Mouse (Mus musculus) adrenal gland, adult 18-20 months (tissue): ENCODE measurements around the gene Crcp. TPM values are rescaled to one million over a fixed set of nuclear protein-coding genes. Genes with fewer than 3 reads are reported as not detected.
"Not testable (repeated sequence)": the region's sequence is repeated elsewhere in the genome, so short reads cannot be mapped to it uniquely, and the experiment has no call there.

ENCODE experiments used
- DNase-seq, 2 experiments: peaks; one replicate each; pipeline ENCODE4 v3.0.0; 2021 to 2022; ENCODE audit warnings: low spot score in 2 of 2
- total RNA-seq, 2 experiments: library from RNA; stranded (reverse); gene quantifications; 1 replicate in 1 of 2; 2 replicates in 1 of 2; pipeline ENCODE4 v1.2.3; 2021

Crcp gene
- total RNA-seq, 2 experiments from 2014 or later = 26.0 to 40.2 TPM

DNA sequence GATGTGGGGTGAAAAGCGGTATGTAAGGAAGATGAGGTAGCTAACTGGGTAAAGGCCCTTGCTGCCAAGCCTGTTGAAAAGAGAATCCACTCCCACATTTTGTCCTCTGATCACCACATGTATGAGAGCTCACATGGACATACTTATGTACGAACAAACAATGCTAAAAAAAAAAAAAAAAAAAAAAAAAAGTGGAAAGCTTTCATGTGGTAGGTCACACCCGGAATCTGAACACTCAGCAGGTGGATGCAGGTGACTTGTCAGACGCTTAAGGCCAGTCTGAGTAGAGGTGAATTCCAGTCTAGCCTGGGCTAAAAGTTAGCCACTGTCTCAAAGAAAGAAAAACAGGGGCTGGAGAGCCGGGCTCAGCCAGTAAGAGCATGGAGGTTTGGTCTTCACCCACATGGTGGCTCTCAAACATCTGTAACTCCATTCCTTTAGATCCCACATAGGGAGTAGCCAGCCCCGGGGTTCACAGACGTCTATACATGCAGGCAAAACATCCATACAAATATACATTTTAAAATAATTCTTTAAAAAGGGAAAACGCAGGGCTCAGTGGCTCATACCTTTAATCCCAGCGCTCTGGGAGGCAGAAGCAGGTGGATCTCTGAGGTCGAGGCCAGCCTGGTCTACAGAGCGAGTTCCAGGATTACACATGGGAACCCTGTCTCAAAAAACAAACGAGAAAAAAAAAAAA is 5.9 kb upstream of the Crcp start:
- no peak for DNase-seq

DNA sequence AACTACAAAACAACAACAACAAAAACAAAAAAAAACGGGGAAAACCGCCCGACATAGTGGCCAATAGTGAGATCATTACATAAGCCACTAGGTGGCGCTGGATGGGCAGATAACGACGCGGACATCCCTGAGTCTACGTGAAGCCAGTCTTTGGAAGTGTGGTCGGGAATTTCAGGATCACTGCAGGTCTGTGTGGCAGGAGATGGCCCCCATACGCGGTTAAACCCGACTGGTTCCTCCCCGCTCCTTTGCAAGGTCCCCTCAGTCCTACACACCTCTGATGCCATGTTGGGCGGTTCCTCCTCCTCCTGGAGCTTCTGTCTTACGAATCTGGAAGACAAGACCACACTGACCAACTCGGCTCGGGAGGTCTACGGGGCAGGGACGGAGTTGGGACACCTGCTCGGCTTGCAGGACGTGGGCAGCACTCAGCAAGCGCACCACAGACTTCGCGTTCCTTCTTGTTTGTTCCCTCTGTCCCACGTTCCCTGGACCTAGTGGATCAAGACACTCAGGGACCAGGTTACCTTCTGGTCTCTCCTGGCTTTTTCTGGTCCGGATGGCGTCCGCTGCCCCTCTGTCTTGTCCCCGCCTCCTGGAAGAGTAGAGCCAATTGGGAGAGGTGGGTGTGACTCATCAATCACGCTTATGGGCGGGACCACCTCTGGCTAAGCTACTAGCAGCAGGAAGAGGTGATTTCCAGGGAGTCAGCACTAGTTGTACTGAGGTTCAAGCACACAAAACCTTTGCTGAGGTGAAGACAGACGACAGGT is 5.1 kb upstream of the Crcp start:
- DNase-seq = peak; percentile 76 to 80

DNA sequence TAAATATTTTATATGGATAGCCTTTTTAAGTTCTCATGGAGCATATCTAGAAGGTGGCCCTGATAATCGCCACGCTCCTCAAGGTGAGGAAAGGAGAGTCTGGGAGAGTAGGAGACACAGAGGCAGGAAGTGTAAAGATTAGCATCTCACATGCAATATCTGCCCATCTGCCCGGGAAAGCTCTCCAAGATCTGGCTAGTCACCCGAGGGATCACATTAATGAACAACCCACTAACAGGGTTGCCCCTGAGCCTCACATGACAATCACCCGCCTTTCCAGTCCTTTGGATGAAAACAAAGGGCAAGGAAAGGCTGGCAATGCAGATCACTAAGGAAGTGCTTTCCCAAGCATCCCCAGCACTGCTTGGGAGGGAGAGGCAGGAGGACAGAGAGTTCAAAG is 2.0 kb upstream of the Crcp start:
- no peak for DNase-seq

DNA sequence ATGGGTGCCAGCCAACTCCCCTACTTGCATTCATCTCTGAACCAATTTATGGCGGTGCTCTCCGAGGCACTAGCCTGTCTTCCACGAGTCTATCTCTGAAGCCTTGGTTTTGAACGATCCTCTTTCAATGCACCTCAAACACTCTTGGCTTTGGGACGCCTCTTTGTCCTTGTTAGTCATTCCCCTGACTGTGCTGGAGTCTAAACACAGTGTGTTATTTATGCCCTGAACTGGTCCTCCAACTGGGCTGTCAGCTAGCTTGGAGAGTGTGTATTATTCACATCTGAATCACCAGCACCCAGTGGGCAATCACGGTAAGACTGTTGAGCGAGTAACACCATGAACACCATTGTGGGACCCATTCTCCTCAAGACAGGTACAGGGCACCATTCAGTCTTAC is 1.4 kb upstream of the Crcp start:
- DNase-seq = peak in 1 of 2 experiments; percentile 22

DNA sequence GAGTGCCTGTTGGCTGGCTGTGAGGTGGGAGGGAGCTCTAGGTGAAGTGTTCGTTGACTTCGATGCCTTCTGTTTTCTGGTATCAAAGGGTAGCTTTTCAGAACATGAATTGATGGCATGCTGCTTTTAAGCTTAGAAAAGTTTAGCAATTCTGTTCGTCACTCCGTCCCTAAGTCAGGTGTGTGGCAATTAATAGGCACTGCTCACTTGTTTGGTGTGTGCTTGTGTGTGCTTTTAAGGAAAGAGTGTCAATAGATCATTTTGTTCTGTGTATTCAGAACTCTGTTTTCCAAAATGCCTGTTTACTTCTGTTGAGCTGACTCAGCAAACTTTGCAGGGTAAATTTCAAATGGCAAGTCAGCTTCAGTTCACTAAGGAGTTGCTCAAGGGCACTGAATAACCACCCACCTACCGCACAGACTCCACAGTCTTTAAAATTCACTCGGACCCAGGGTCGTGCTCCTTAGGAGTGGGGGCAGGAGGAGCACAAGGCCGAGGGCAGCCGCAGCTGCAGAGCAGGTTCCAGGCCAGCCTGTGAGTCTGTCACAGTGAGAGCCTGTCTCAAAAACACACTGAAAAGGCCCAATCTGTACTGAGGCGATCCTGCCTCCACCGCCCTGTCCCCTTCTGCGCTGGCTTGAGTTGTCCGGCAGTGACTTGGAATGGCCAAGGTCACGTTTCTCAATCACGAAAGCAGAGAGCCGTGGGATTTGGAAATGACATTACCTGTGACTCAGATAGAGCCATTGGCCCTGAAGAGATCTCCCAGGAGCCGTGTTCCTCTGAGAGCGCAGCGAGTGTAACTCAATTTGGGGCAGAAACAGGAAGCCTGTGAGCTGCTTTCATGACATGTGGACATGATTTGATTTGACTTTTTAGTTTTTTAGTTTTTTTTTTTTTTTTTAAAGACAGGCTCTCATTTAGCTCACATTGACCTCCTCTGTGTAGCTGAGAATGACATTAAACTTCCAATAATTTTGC is 2.6 kb downstream of the Crcp start:
- peak in 1 of 2 experiments; percentile 45 for DNase-seq

DNA sequence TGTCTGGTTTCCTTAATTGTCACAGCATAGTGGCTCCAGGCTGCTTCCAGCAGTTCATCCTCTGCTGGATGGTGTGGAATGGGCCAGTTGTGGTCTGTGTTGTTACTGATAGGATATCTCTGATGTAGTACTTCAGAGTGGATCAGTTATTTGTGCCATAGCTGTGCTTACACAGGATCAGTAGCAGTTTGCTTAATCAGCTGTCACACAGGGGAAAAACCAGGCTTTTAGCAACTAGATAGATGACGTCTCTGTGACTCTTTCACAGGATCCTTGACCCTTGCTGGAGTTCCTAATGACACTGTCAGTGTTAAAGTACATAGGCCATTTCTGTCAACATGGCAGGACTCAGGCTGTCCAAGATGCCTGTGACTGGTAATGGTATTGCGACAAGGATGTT is 4.8 kb downstream of the Crcp start:
- no peak for DNase-seq

DNA sequence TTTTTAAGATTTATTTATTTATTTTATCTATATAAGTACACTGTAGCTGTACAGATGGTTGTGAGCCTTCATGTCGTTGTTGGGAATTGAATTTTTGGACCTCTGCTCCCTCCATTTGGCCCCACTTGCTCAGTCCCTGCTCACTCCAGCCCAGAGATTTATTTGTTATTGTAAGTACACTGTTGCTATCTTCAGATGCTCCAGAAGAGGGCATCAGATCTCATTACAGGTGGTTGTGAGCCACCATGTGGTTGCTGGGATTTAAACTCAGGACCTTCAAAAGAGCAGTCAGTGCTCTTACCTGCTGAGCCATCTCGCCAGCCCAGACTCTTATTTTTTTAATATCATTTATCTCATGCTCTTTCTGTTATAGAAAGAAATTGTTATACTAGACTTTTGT is 7.2 kb downstream of the Crcp start:
- DNase-seq = not testable (repeated sequence)

DNA sequence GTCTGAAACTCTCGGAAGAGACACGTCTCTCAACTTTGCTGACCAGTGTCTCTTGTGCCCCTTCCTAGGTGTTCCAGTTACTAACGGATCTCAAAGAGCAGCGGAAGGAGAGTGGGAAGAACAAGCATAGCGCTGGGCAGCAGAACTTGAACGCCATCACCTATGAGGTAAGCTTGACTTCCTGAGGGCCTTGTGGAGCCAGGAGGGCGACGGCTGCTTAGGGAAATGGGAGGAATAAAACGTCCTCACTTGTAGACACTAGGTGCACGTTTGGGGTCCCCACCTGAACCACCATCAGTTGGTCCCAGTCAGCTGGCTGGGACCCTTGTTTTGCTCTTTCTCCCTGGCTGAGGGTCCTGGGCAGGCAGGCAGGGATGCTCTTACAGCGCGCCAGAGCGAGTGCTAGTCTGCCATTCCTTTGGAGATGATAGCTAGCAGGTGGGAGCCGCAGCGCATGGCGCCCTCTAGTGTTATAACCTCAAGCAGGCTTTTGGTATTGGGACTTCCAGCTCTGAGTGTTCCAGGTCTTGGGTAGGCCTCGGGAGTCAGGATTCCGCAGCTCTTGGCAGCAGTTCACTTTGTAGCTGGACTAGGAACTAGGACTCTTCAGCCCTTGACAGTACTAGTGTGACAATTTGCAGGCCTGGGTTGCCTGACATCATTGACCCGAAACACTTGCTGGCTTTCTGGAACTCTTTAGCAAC is 8.8 kb downstream of the Crcp start:
- peak; percentile 60 for DNase-seq

DNA sequence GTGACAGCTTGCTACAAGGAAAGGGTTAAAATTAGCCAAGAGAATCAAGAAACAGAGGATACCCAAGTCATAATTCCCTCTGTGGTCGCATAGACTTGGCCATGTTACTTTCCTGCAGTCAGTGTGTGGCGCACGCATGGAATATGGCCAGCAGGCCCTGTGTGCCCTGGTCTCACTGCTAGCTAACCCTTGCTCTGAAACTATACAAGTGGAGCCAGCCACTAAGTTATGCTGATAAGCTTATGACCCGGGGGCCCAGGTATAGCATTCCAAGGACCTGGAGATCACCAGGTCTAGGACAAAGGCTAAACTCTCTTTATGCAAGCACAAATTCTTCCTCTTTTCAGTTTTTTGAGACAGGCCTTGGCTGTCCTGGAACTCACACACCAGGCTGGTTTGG is 11.7 kb downstream of the Crcp start:
- no peak for DNase-seq

DNA sequence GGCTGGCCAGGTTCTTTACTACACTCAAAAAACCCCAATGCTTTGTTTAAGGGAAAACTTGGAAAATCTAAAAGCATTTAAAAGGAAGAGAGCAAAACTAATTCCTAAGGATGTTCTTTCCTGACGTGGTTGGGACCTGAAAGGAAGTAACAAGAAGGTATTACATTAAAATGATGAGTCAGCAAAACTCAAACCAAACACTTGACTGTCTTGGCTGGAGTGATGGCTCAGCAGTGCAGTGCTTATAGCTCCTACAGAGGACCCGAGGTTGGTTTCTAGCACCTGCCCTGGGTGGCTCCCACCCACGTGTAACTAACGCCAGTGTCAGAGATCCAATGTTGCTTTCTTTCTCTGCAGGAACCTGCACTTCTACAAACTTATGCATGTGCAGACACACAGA is 12.2 kb downstream of the Crcp start:
- DNase-seq = no peak

DNA sequence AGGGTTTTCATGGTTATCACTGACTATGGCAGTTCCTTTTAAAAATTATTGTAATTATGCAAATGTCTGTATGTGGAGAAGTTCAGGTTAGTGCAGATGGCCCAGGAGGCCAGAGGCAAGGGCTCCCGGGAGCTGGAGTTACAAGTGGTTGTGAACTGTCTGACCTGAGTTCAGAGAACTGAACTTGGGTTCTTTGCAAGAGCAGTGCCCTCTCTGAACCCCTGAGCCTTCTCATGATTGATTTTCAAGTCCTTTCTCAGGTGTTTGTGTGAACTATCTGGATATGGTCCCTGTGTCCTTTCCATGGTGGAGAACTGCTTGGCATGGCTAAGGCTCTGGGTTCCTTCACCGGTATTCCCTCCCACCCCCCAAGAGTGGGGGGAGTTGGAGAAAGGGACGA is 14.7 kb downstream of the Crcp start:
- no peak for DNase-seq

DNA sequence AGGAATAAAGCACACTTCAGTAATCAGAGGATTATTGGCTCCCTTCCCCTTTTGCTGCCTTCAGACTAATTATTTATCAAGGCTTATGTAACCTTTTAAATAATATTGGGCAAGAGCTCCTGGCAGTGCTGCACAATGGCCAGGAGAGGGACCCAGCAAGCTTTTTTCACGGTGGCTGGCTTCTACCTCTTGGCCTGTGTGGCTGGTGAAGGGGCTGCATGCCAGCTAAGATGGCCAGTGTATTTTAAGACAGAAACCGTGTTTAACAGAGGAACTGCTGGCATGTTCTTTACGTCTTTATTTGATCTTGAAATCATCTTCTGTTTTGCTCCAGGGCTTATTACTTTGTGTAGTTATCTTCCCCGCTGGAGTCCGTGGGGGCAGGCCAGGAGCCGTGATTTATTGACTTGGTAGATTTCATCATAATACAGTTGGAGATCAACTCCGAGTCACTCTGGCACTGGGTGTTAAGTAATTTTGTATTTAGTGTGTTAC is 15.2 kb downstream of the Crcp start:
- peak in 1 of 2 experiments; percentile 46 for DNase-seq

DNA sequence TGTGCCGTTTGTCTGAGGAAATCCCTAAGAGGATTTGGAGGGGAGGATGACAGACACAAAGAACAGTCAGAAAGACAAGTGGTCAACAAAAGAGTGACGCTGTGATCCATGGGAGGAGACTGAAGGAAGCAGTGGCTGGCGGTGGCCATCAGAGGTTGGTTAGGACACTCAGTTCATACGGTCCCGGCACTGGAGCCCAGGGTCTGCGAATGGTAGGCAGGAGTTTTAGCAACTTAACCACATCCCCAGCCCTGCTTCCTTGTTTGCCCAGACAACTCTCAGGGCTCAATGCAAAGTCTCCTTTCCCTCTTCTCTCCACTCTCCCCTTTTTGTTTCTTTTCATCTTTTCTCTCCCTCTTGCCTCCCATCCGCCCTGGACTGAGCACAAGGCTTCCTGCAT is 17.0 kb downstream of the Crcp start:
- no peak for DNase-seq

DNA sequence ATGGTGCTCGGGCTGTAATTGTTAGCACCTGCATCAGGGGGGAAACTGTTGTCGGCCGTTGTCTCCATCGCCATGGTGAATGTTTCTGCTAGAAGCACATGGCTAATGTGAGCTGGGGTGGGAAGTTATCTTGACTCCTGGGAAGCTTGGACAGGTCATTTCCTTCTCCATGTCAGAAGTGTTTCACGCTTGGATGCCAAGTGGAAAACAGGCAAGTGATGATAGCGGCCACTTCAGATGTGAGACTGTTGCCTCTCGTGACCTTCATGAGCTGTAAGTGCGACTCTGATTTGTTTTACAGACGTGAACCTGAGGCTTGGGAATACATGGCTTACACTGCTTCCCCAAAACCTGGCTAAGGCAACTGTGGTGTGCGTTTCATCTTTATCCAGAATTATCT is 17.5 kb downstream of the Crcp start:
- no peak for DNase-seq

DNA sequence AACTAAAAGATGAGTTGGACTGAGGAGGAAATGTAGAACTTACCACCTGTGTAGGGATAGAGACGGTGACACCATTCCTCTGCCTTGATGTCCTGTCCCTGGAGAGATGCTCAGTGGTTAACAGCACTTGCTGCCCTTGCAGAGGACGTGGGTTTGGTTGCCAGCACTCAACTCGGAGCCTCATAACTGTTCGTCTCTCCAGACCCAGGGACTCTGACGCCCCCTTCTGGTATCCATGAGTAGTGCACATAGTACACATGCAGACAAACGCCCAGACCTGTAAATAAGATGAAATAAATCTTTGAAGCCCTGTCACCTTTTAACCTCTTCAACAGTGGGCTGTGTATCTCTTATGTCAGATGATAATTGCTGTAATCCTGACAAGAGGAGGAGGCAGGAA is 17.9 kb downstream of the Crcp start:
- no peak for DNase-seq

DNA sequence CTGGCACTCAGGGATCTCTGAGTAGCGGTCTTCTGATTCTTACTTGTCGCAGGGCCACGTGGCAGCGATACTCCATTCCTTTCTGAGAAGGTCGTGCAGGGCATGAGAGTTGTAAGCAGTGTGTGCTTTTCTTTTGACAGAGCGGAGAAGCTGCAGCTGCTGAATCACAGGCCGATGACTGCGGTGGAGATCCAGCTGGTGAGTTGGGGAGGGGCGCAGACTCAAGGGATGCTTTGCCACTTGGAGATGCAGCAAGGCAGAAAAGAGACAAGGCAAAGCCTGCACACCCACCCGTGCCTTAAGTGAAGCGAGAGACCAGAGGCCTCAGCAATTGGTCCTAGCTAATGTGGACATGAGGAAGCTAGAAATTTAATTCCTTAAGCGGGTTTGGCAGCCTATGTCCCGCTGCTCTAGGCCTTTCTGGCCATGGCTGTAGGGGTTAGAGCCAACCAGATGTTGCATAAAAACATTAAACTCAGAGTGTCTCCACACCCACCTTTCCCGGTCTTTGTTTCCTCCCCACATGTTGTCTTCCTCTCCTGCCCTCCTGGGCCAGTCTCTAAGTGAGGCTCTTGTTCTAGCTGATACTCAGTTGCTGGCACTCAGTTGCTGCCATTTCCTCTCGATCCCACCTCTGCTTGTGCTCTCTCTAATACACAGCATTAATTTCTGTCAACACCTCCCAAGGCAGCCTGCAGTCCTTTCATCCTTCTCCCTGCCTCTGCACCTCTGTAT is 19.9 kb downstream of the Crcp start:
- no peak for DNase-seq

DNA sequence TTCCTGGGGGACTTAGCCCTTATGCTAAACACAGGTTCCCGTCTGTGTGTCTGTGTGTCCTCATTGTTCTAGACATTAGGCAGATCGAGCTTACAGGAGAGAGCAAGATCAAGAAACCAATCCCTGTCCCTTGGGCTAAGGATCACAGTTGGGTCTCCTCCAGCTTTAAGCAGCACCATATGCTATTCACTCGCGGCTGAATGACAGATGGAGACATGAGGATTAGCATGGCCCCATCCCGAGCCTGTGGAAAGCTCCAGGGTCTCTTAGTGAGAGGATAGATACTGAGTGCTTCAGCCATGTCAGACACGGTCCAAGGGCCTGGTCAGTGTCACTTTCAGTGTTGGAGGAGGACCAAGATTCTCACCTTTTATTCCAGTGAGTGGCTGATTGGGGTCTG is 21.3 kb downstream of the Crcp start:
- no peak for DNase-seq

DNA sequence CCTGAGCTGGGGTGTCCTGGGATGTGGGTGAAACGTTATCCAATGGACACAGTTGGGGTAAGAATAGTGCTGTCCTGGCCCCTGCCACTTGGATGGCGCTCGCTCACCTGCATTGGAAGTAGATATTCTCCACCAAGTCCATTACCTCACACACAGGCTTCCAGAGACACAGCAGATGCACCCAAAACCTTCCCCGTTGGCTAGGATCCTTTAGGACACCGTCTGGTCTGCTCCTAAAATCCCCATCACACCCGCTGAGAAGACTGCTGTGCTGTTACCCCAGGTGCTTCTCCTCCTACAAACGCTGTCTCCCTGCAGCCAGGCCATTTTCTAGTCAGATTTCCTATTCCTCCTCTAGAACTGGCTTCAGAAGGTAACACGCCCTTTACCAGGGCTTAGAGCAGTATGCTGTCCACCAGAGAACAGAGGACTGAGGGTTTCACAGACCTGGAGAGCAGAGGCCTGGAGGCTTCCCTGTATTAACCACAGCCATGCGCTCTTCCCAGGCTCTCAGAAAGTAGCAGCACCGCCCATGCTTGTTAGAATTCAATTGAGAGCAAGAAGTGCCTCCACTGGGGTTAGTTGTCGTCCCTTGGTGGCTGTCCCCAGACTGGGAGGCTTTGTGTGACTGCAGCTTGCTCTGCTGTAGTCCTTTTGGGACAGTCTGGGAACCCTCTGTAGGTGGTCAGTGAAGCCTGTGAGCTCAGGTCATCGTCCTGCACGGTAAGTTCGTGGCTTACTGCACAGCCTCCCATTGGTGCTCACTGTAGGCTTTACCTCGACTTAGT is 22.2 kb downstream of the Crcp start:
- no peak for DNase-seq

DNA sequence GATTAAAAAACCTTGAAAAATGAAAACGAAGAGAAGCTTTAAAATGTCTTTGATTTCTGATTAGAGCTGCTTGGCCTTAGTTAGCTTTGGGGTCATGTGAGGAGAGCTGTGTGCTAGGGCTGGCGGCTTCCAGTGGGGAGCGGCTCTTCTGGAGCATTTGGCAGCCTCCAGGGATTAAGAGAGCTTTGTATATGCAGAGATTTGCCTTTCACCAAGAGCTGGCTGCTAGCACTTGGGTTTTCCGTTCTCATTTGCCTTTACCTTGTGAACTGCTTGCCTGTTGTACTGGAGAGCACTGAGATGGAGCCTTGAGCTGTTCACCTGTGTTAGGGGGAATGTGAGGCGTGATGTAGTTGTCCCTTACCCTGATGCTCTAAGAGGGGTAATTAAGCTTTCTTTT is 23.4 kb downstream of the Crcp start:
- DNase-seq = no peak
